Mouse (Mus musculus) myocyte (in vitro differentiated cells): ENCODE data around the gene Pfkfb3.

Experiments
- E2F4 ChIP-seq: IDR thresholded peaks from one replicate; pipeline ENCODE4 v1.6.1; 2011; ENCODE audit warnings: mild to moderate bottlenecking, control low read depth, moderate library complexity; ENCODE audit not compliant: insufficient read depth
- MAX ChIP-seq: IDR thresholded peaks from one replicate; pipeline ENCODE4 v1.6.1; 2011; ENCODE audit warnings: low read depth, mild to moderate bottlenecking, control low read depth
- MYOD1 ChIP-seq, 3 experiments: IDR thresholded peaks; one replicate each; pipeline ENCODE4 v1.6.1; 2011; ENCODE audit warnings: control low read depth in 2 of 3, low read depth in 2 of 3, mild to moderate bottlenecking in 2 of 3, moderate library complexity in 1 of 3; ENCODE audit not compliant: insufficient read length in 2 of 3, control insufficient read depth in 1 of 3
- MYOG ChIP-seq, 3 experiments: IDR thresholded peaks; one replicate each; pipeline ENCODE4 v1.6.1; 2011; ENCODE audit warnings: control low read depth in 2 of 3, low read depth in 2 of 3, mild to moderate bottlenecking in 2 of 3; ENCODE audit not compliant: insufficient read length in 2 of 3, control insufficient read depth in 1 of 3, insufficient read depth in 1 of 3
- POLR2A ChIP-seq: IDR thresholded peaks from one replicate; pipeline ENCODE4 v1.6.1; 2011; ENCODE audit warnings: low read depth, mild to moderate bottlenecking, control low read depth, moderate library complexity; ENCODE audit not compliant: insufficient read length
- POLR2AphosphoS2 ChIP-seq: IDR thresholded peaks from one replicate; pipeline ENCODE4 v1.6.1; 2011; ENCODE audit warnings: low read depth, control low read depth; ENCODE audit not compliant: insufficient read length
- REST ChIP-seq: IDR thresholded peaks from one replicate; pipeline ENCODE4 v1.6.1; 2011; ENCODE audit warnings: mild to moderate bottlenecking, control low read depth, moderate library complexity; ENCODE audit not compliant: insufficient read depth, insufficient read length
- TCF12 ChIP-seq: IDR thresholded peaks from one replicate; pipeline ENCODE4 v1.6.1; 2011; ENCODE audit warnings: mild to moderate bottlenecking, control low read depth; ENCODE audit not compliant: poor library complexity, insufficient read depth, severe bottlenecking
- USF1 ChIP-seq: IDR thresholded peaks from one replicate; pipeline ENCODE4 v1.6.1; 2011; ENCODE audit warnings: low read depth, mild to moderate bottlenecking, control low read depth, moderate library complexity

- TF ChIP-seq MYOD1 (IDR thresholded peaks at IDR 0.05; ENCODE audit: control insufficient read depth in 1 of 3, insufficient read length in 2 of 3, low read depth in 2 of 3), result peak in 1 of 3 experiments; percentile 4
- TF ChIP-seq POLR2A, result no peak
- no peak for TF ChIP-seq TCF12
- no peak for TF ChIP-seq REST
- no peak for TF ChIP-seq MYOG (IDR thresholded peaks at IDR 0.05; ENCODE audit: control insufficient read depth in 1 of 3, insufficient read depth in 1 of 3, insufficient read length in 2 of 3, low read depth in 2 of 3)
- no peak for TF ChIP-seq MAX
- TF ChIP-seq E2F4, result no peak
- no peak for TF ChIP-seq POLR2AphosphoS2
- TF ChIP-seq USF1, result no peak
These were observed 4.8 kb upstream of the Pfkfb3 start for GRCm38 (mm10) chr2:11558654-11559053.
